Mouse (Mus musculus) brown adipose tissue, adult 24 weeks (tissue): ENCODE data around the gene Rs1. TPM values are rescaled to one million over a fixed set of nuclear protein-coding genes. Genes with fewer than 3 reads are reported as not detected.
"Not testable (repeated sequence)": the region's sequence is repeated elsewhere in the genome, so short reads cannot be mapped to it uniquely, and the experiment has no call there.

Experiments used
- H3K27ac ChIP-seq: fragments of 200-500 bp; replicated peaks from 2 replicates; pipeline ENCODE4 v1.5.1; 2012; ENCODE audit warnings: low read depth, mild to moderate bottlenecking, low read length
- H3K4me1 ChIP-seq: fragments of 200-500 bp; 2 replicates; pipeline ENCODE4 v1.6.1; 2012; ENCODE audit warnings: low read length, mixed read lengths; ENCODE audit not compliant: control insufficient read depth, insufficient read depth, insufficient read length
- H3K4me3 ChIP-seq: fragments of 200-500 bp; 2 replicates; pipeline ENCODE4 v1.5.1; 2012; ENCODE audit warnings: low read depth, mild to moderate bottlenecking, low read length, moderate library complexity; ENCODE audit not compliant: insufficient read depth
- polyA plus RNA-seq: library from polyadenylated mRNA; stranded (reverse); fragments of >200 nt; gene quantifications from 2 replicates; pipeline ENCODE4 v1.2.4, GENCODE M21; 2012; ENCODE audit not compliant: missing spikeins, insufficient read depth, insufficient read length

Rs1 gene
- polyA plus RNA-seq, result not detected in 2 replicates

DNA sequence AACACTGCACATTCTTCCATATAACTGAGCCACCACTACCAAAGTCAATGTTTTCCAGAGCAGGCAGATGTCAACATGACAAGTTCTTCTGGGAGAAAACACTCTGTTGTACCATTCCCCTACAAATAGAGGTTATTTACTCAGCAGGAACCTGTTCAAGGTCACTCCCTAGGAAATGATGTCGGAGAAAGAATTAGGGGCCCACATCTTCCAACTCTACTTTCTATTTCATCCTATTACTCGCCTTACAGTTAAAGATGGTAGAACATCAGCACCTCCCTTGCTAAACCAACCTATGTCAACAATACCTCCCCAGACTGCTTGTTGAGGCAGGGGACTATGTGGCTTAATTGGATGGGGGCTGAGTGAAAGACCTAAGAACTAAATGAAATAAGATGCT is at the start of gene Rs1:
Gene Rs1, plus strand, starts transcription at position 301 of the 400 bp plus-strand sequence.
- Histone ChIP-seq H3K27ac (peak within 1 kb of the TSS; percentile 56), H3K4me1 (no peaks in the 10 kb centered on the region), H3K4me3 (no peak within 1 kb of the TSS)

DNA sequence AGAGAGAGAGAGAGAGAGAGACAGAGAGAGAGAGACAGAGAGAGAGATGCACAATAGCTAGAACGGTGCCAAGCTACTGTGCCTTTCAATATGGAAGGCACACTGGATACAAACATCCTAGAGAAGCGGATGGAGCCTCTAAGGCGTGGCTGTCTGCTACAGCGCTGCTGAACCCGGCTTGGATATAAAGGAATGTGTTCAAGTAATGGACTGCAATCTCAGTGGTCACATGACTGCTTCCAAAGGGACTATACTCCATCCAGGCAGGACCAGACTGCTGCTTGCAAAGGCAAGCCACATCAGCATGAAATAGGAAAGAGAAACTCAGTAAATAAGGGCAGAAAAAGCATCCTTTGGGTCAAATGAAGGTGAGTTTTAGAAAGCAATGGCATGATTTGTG is 32.2 kb upstream of the Rs1 start, which contains the start of gene Ppef1:
Gene Ppef1, minus strand, starts transcription at position 116 of the 400 bp plus-strand sequence.
- Histone ChIP-seq H3K4me1 (no peaks in the 10 kb centered on the region), H3K27ac (no peak within 1 kb of the TSS), H3K4me3 (no peak within 1 kb of the TSS)

DNA sequence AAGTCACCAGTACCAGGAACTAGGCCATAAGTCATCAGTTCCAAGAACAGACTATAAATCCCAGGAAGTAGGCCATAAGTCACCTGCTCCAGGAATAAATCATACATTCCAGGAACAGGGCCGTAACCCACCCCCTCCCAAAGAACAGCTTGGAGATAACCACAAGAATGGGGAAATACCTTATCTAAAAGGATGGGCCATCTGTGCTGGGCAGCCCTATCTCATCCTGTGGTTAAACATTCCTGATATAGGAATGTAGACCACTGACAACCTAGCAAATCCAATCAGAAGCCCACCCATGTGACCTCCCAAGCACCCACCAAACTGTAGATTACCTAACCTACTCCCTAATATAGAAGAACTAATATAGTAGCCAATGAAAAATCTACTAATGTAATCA is 22.4 kb upstream of the Rs1 start:
- H3K4me1 ChIP-seq, result no peaks in the 10 kb centered on the region
- no peak overlapping the region for H3K27ac ChIP-seq
- H3K4me3 ChIP-seq, result no peak overlapping the region

DNA sequence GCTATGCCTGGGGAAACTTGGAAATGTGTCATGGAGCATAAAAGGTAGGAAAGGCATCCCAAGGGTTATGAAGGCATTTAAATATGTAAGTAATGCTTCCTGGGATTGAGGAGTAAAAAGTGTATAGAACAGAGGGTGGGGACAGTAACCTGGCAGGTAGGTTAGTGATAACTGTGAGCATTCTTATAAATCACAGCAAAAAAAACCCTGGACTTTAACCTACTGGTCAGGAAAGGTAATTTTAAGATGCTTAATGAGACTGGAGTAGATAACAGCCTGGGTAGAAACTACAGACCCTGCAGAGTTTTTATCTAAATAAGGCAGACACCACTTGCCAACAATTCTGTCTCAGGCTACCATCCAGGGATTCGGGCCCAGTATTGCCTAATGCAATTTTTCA is 19.2 kb upstream of the Rs1 start:
- no peaks in the 10 kb centered on the region for H3K4me1 ChIP-seq
- H3K27ac ChIP-seq, result no peak overlapping the region
- H3K4me3 ChIP-seq, result no peak overlapping the region

DNA sequence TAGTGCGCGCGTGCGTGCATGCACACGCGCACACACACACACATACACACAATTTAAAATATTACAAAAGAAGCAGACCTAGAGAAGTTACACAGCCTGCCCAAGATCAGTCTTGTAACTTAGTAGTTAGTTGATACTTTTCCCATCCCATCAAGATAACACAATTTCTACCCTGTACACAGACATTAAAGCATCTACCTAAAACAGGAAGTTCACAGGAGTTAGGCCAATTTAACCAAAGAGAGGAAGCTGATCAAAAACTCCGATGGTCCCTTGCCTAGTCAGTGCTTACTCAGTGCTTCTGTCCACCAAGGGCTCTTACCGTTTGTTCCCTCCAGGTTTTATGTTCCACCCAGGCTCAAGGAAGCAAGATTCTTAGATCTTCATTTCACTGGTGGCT is 17.0 kb upstream of the Rs1 start:
- H3K4me3 ChIP-seq, result no peak overlapping the region
- H3K27ac ChIP-seq, result no peak overlapping the region
- H3K4me1 ChIP-seq, result no peaks in the 10 kb centered on the region

DNA sequence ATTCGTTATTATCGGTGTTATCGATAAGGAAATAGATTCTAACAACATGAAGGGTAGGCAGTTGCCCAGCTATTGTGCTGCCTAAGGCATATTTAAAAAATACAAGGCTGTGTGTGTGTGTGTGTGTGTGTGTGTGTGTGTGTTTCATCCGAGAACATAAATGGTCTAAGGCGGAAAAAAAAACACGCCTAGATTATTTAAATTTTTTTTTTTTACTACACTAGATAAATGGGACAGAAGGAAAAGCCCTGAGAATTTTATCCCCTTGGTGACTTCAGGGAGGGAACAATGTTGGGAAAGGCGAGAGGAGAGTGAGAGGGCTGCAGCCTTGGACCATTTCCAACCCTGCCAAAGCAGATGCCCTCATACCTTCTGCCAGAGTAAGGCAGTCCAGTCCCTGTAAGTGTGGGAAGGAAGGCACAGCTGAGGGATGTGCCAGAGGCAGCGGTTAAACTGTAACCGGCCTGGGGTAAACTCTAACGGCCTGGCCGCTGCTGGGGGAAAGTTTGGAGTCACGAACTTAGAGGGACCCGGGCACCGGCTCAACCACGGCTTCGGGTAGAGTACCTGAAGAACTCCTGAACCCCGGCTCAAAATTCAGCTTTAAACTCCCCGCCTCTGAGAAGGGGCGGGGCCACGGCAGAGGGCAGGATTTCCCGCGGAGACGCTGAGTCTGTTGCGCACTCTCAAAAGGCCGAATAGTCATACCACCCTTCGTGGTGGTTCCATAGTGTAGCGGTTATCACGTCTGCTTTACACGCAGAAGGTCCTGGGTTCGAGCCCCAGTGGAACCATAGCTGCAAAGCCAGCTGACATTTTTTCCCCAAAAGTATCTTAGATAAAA is 2.2 kb upstream of the Rs1 start:
- no peak overlapping the region for H3K27ac ChIP-seq
- H3K4me3 ChIP-seq, result peak overlapping the region; percentile 85
- no peaks in the 10 kb centered on the region for H3K4me1 ChIP-seq

DNA sequence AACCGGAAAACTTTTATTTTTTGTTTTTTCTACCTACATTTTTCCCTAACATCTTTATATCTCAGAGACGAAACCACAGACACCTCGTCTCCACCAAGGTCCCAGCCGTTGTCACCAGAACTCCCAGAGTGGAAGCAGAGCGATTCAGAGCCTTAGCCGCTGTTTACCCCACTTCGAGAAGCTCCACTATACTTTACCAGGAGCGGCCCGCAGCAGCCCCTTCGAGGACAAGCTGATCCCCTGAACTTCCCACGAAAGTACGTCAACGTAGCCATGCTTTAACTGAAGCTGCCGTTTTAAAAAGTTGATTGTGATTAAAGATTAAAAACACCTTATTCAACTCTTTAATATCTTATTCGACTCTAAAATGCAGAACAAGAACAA is 1.6 kb upstream of the Rs1 start:
- peak overlapping the region; percentile 47; the same call in 1 of the 2 replicates for H3K27ac ChIP-seq
- no peaks in the 10 kb centered on the region for H3K4me1 ChIP-seq
- H3K4me3 ChIP-seq, result peak overlapping the region; percentile 85

DNA sequence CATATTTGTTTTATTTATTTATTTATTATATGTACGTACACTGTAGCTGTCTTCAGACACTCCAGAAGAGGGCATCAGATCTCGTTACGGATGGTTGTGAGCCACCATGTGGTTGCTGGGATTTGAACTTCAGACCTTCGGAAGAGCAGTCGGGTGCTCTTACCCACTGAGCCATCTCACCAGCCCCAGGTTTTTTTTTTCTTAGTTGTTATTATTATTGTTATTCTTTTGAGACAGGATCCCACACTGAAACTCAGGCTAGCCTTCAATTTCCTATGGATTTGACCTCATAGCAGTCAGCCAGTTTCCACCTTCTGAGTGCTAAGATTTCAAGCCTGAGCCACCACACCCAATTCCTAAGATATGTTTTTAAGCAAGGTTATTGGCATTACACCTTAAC is 1.8 kb downstream of the Rs1 start:
- not testable (repeated sequence) for H3K27ac ChIP-seq, H3K4me1 ChIP-seq, H3K4me3 ChIP-seq

DNA sequence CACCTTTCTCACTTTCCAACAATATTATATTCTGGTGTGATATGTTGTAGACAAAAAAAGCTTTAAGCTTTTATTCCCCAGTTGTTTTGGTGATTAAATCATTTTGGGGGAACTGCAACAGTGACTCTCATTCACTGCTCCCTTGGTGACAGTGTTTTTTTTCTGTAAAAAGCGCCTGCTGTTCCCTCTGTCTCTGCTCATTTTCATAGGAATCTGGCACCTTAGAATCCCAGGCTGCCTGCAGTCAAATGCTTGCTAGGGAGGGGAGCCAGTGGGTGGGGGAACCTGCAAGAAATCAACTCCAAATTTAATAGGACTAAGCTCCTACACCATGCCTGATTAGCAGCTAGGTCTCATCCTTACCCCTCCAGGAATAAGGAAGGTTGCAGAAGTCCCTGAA is 5.2 kb downstream of the Rs1 start:
- H3K4me3 ChIP-seq, result no peak overlapping the region

DNA sequence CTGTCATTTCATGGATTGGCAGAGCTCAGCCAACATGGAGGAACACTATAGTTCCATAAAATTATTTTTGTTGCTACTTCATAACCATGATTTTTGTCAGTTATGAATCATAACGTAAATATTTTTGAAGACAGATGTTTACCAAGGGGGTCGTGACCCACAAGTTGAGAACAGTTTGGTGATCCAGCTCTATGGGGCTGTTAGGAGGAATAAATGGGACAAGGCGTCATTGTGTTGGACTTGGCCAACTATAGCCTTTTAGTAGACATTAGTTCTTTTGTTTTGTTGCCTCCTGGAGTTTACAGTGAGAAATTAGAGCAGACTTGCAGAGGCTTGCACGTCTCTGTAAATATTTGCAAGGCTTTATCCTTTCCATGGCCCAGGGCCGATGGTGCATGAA is 14.5 kb downstream of the Rs1 start:
- H3K27ac ChIP-seq, result no peak overlapping the region

More for the DNA sequence above, 5.2 kb downstream of the Rs1 start:
- no peaks in the 10 kb centered on the region for H3K4me1 ChIP-seq
- H3K27ac ChIP-seq, result no peak overlapping the region

DNA sequence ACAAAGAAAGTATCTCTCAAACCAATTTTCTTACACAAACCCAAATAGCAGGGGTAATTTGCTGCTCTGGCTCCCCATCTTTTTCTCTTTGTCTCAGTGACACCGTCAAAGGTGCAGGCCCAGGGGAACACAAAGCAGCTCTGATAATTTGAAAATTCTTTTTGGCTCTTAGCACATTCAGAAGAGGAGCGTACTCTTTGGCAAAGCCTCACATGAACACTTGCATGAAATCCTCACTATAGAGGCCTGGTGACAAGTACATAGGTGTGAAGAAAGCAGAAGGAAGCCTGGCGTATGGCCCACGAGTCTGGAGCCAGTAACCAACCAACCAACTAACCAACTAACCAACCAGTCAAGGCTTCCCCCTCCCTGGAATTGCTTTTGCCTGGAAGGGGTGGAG is 27.1 kb downstream of the Rs1 start:
- H3K27ac ChIP-seq, result no peak overlapping the region
- H3K4me1 ChIP-seq, result no peaks in the 10 kb centered on the region
- H3K4me3 ChIP-seq, result no peak overlapping the region

More for the DNA sequence above, 14.5 kb downstream of the Rs1 start:
- H3K4me3 ChIP-seq, result no peak overlapping the region
- no peaks in the 10 kb centered on the region for H3K4me1 ChIP-seq

DNA sequence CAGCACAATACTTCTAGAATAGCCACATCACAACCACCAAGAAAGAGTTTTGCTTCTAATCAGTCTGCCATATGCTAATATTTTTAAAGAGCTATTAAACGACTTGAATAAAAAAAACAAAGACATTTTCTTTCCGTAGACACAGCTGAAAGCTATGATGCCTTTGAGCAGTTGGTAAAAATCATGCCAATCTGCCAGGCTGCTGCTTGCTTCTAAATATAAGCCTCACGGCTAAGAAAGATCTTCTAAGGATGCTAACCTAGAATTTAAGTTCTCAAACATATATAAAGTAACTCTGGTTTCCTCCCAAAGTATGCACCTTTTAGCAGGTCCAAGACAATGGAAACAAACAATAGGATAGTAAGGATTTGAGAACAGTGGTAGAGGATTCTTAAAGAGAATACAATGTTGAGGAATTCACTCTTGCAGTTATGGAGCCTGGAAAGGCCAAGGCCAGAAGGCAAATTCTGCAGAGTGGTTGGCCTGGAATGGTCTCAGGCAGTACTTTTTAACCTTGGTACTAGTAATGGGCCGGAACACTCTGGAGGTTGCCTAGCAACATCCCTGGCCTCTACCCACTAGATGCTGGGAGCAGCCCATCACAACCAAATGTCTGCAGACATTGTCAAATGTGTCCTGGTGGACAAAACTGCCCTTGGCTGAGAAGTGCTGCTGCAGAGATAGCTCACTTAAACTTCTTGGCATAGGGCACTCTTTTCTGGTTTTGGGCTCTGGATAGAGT is 36.8 kb downstream of the Rs1 start:
- Histone ChIP-seq H3K4me3 (no peak overlapping the region), H3K4me1 (no peaks in the 10 kb centered on the region), H3K27ac (no peak overlapping the region)

DNA sequence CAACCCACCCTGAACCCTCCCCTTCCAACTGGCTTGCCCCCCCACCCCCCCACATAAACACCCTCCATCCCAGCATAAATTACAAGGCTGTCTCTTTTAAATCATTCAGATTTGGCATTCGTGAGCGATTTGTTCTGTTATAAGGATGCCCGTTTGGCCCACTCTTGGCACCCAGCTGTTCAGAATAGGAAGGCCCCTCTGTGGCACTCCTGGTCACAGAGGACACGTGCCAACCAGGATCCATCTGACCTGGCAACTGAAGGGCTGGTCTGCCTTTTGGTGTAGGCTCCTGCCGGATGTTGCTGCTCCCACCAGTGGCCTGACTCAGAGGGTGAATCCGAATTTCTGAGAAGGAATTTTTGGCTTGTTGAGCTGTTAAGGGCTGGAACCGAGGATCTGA is 40.4 kb downstream of the Rs1 start:
- Histone ChIP-seq H3K4me3 (no peak overlapping the region), H3K27ac (no peak overlapping the region), H3K4me1 (no peaks in the 10 kb centered on the region)
